Comparison of ENCODE assay signal across 11 mouse cellular contexts in the genomic region with DNA sequence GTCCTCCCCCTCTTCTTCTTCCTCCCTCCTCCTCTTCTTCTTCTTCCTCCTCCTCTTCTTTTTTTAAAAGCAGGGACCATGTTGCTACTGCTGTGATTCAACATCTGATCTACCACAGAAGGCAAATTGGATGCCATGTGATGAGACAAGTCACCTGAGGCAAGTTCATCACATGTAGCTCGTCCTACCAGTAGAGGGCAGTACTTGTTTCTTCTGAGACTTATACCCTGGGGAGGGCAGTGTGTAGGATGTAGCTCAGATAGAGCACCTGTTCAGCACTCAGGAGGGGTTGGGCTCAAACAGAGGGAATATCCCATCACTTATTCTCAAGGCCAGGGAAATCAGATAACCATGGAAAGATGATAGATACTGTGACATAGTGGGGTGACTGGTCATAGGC. TPM values are rescaled to one million over a fixed set of nuclear protein-coding genes. Genes with fewer than 3 reads are reported as not detected.
DNase-seq lines count a peak whose midpoint lies in the region; ATAC-seq and TF ChIP-seq lines count a peak whose summit lies in the region.
"Had no signal": no experiment of that assay in that cellular context is flagged by ENCODE, and none has a peak within 500 bp of the region (broad histone marks: within the 10 kb centered on the region; RNA-seq: fewer than 3 reads in every experiment).

No protein-coding gene starts in this region.

- no peak overlapping the region for H3K4me2 ChIP-seq in lung, postnatal 0 days (replicated peaks; ENCODE audit: low read depth, low read length)
- H3K4me2 ChIP-seq: liver, embryonic 13.5 days had no signal

- no peaks in the 10 kb centered on the region for H3K9me3 ChIP-seq in lung, postnatal 0 days (ENCODE audit: low read length)
- H3K9me3 ChIP-seq: liver, embryonic 13.5 days had no signal

- 35% methylated on average over 1 of the region's 1 CpGs for WGBS in lung, postnatal 0 days

- H3K9ac ChIP-seq in lung, postnatal 0 days (replicated peaks; ENCODE audit: low read depth): no peak overlapping the region
- H3K9ac ChIP-seq: liver, embryonic 13.5 days had no signal

- ATAC-seq in lung, postnatal 0 days: no peak; the same call in 1 of the 2 replicates
- no peak for ATAC-seq in activated CD4-positive, CD25-positive, alpha-beta regulatory T cell, adult 4 months

- H3K4me1 ChIP-seq in lung, postnatal 0 days (ENCODE audit: insufficient read depth, low read depth, low read length): no peaks in the 10 kb centered on the region
- H3K4me1 ChIP-seq: liver, embryonic 13.5 days had no signal

- H3K27me3 ChIP-seq in lung, postnatal 0 days (replicated peaks; ENCODE audit: insufficient read depth, low read length): no peaks in the 10 kb centered on the region
- H3K27me3 ChIP-seq: liver, embryonic 13.5 days had no signal

- peak; percentile 60 for TF ChIP-seq CTCF in layer of hippocampus, adult 2 months (conservative IDR thresholded peaks at IDR 0.05)
- peak; percentile 64 for TF ChIP-seq CTCF in lung, postnatal 0 days (IDR thresholded peaks at IDR 0.05)

- H3K4me3 ChIP-seq in layer of hippocampus, adult 2 months: no peak overlapping the region
- no peak overlapping the region for H3K4me3 ChIP-seq in lung, postnatal 0 days (ENCODE audit: low read depth, low read length)
- H3K4me3 ChIP-seq: liver, embryonic 13.5 days had no signal

- DNase-seq in layer of hippocampus, adult 2 months (ENCODE audit: low spot score in 2 of 2): no peak
- no peak for DNase-seq in layer of hippocampus, adult 9-11 months
- peak; percentile 70 for DNase-seq in ES-CJ7 (ENCODE audit: low read depth, low spot score)
- peak; percentile 26 for DNase-seq in WW6 (ENCODE audit: low read depth, low spot score)
- peak; percentile 11 for DNase-seq in lung, postnatal 0 days (ENCODE audit: low spot score)
- no peak for DNase-seq in layer of hippocampus, postnatal 10 days (ENCODE audit: low spot score in 2 of 2)
- no peak for DNase-seq in urinary bladder, adult 18-20 months (ENCODE audit: low spot score in 2 of 2)
- DNase-seq: cerebellum, postnatal 36 days; liver, embryonic 13.5 days had no signal

- H3K36me3 ChIP-seq in lung, postnatal 0 days (ENCODE audit: insufficient read depth, low read length): no peaks in the 10 kb centered on the region
- H3K36me3 ChIP-seq: liver, embryonic 13.5 days had no signal

- H3K27ac ChIP-seq in layer of hippocampus, adult 2 months: no peak overlapping the region
- no peak overlapping the region for H3K27ac ChIP-seq in lung, postnatal 0 days (ENCODE audit: low read length)
- H3K27ac ChIP-seq: liver, embryonic 13.5 days had no signal

- TF ChIP-seq EP300 in lung, postnatal 0 days (IDR thresholded peaks at IDR 0.05): no peak

RNA-seq across cellular contexts. Expression of gene Ncr1, which starts 40.3 kb away (rescaled TPM):
- total RNA-seq in layer of hippocampus, adult 2 months (2021): not detected
- 0.12 and 0.16 TPM in 2 replicates for polyA plus RNA-seq in lung, postnatal 0 days (2015; fragmentation: Nextera tagmentation; extraction: Ambion mirVana)
- total RNA-seq in layer of hippocampus, postnatal 10 days (2021): not detected
- not detected for polyA plus RNA-seq in activated CD4-positive, CD25-positive, alpha-beta regulatory T cell, adult 4 months (2017; shearing (Covaris generic))
- total RNA-seq: heart, postnatal 10 days had no signal
- polyA plus RNA-seq: liver, embryonic 13.5 days had no signal

RNA-seq across cellular contexts. Expression of gene Lilra5, which starts 59.6 kb away (rescaled TPM):
- not detected for total RNA-seq in layer of hippocampus, adult 2 months (2021)
- 1.1 and 1.5 TPM in 2 replicates for polyA plus RNA-seq in lung, postnatal 0 days (2015; fragmentation: Nextera tagmentation; extraction: Ambion mirVana)
- not detected for total RNA-seq in layer of hippocampus, postnatal 10 days (2021)
- not detected for polyA plus RNA-seq in activated CD4-positive, CD25-positive, alpha-beta regulatory T cell, adult 4 months (2017; shearing (Covaris generic))

Comparison
In these comparisons a context has a peak if more than half of its experiments do, and no peak if none do; other contexts are left out.
1. DNase-seq: peak in ES-CJ7 (single experiment), WW6 (single experiment) and lung, postnatal 0 days (single experiment); none in layer of hippocampus, adult 2 months (0 of 2), layer of hippocampus, adult 9-11 months (single experiment), layer of hippocampus, postnatal 10 days (0 of 2) and urinary bladder, adult 18-20 months (0 of 2).